Mouse (Mus musculus): ENCODE results near the gene Armc2. TPM values are rescaled to one million over a fixed set of nuclear protein-coding genes. Genes with fewer than 3 reads are reported as not detected.

The Armc2 gene
- total RNA-seq (2014; rRNA removed) (6.3 and 8.7 TPM in 2 replicates), polyA plus RNA-seq (2015; fragmentation: Nextera tagmentation; extraction: Ambion mirVana) (11.4 and 13.6 TPM in 2 replicates)

GRCm38 (mm10) chr10:42018016-42018949, at the start of gene Armc2:
Armc2 (minus strand) TSS chr10:42018442.
- TF ChIP-seq CTCF (IDR thresholded peaks at IDR 0.05) = no peak
- H3K9ac ChIP-seq (replicated peaks; ENCODE audit: low read length, poor library complexity, severe bottlenecking) = peak within 1 kb of the TSS; percentile 67
- H3K4me3 ChIP-seq (ENCODE audit: low read depth, low read length) = peak within 1 kb of the TSS; percentile 71
- H3K9me3 ChIP-seq (ENCODE audit: low read length) = no peaks in the 10 kb centered on the region
- peak; percentile 81 for DNase-seq (ENCODE audit: low spot score)
- H3K27ac ChIP-seq (ENCODE audit: low read depth, low read length) = peak within 1 kb of the TSS; percentile 68
- H3K36me3 ChIP-seq (ENCODE audit: insufficient read depth, low read length) = no peaks in the 10 kb centered on the region
- H3K4me2 ChIP-seq (ENCODE audit: low read depth, low read length, poor library complexity, severe bottlenecking) = peak within 1 kb of the TSS; percentile 72
- H3K4me1 ChIP-seq (ENCODE audit: insufficient read depth, low read length) = no peaks in the 10 kb centered on the region
- H3K27me3 ChIP-seq (ENCODE audit: insufficient read depth, low read length) = no peaks in the 10 kb centered on the region
- peak; percentile 97 for ATAC-seq (ENCODE audit: low FRiP score)
- 2% methylated on average over 53 of the region's 58 CpGs for WGBS

- Histone ChIP-seq H3K9me3 (ENCODE audit: low read length) (no peaks in the 10 kb centered on the region), H3K27ac (ENCODE audit: low read depth, low read length) (no peak overlapping the region), H3K36me3 (ENCODE audit: insufficient read depth, low read length) (no peaks in the 10 kb centered on the region), H3K27me3 (ENCODE audit: insufficient read depth, low read length) (no peaks in the 10 kb centered on the region; the same call in 1 of the 2 replicates), H3K4me1 (ENCODE audit: insufficient read depth, low read length) (no peaks in the 10 kb centered on the region), H3K4me2 (ENCODE audit: low read depth, low read length, poor library complexity, severe bottlenecking) (no peak overlapping the region), H3K4me3 (ENCODE audit: low read depth, low read length) (no peak overlapping the region), H3K9ac (replicated peaks; ENCODE audit: low read length, poor library complexity, severe bottlenecking) (no peak overlapping the region)
- no peak for TF ChIP-seq CTCF (IDR thresholded peaks at IDR 0.05)
- ATAC-seq (ENCODE audit: low FRiP score) = no peak
- 44% methylated on average over 5 of the region's 5 CpGs for WGBS
- no peak for DNase-seq (ENCODE audit: low spot score)
Observed at GRCm38 (mm10) chr10:42064446-42064845, 46.2 kb upstream of the Armc2 start.

GRCm38 (mm10) chr10:42059522-42059921, 41.3 kb upstream of the Armc2 start:
- TF ChIP-seq CTCF (IDR thresholded peaks at IDR 0.05) = no peak
- Histone ChIP-seq H3K4me1 (ENCODE audit: insufficient read depth, low read length) (no peaks in the 10 kb centered on the region), H3K27ac (ENCODE audit: low read depth, low read length) (no peak overlapping the region), H3K9ac (replicated peaks; ENCODE audit: low read length, poor library complexity, severe bottlenecking) (no peak overlapping the region), H3K4me3 (ENCODE audit: low read depth, low read length) (no peak overlapping the region), H3K4me2 (ENCODE audit: low read depth, low read length, poor library complexity, severe bottlenecking) (no peak overlapping the region), H3K36me3 (ENCODE audit: insufficient read depth, low read length) (no peaks in the 10 kb centered on the region), H3K27me3 (ENCODE audit: insufficient read depth, low read length) (no peaks in the 10 kb centered on the region), H3K9me3 (ENCODE audit: low read length) (no peaks in the 10 kb centered on the region)
- no peak for ATAC-seq (ENCODE audit: low FRiP score)
- 98% methylated on average over 8 of the region's 8 CpGs for WGBS
- DNase-seq (ENCODE audit: low spot score) = no peak

GRCm38 (mm10) chr10:42057746-42058145, 39.5 kb upstream of the Armc2 start:
- 74% methylated on average over 12 of the region's 12 CpGs for WGBS
- H3K9ac ChIP-seq (replicated peaks; ENCODE audit: low read length, poor library complexity, severe bottlenecking) = no peak overlapping the region
- H3K36me3 ChIP-seq (ENCODE audit: insufficient read depth, low read length) = no peaks in the 10 kb centered on the region
- H3K4me2 ChIP-seq (ENCODE audit: low read depth, low read length, poor library complexity, severe bottlenecking) = no peak overlapping the region
- H3K9me3 ChIP-seq (ENCODE audit: low read length) = no peaks in the 10 kb centered on the region
- H3K27me3 ChIP-seq (ENCODE audit: insufficient read depth, low read length) = no peaks in the 10 kb centered on the region
- no peak for TF ChIP-seq CTCF (IDR thresholded peaks at IDR 0.05)
- no peaks in the 10 kb centered on the region for H3K4me1 ChIP-seq (ENCODE audit: insufficient read depth, low read length)
- H3K4me3 ChIP-seq (ENCODE audit: low read depth, low read length) = no peak overlapping the region
- ATAC-seq (ENCODE audit: low FRiP score) (no peak), DNase-seq (ENCODE audit: low spot score) (no peak)
- no peak overlapping the region for H3K27ac ChIP-seq (ENCODE audit: low read depth, low read length)

- TF ChIP-seq CTCF (IDR thresholded peaks at IDR 0.05) = no peak
Observed at GRCm38 (mm10) chr10:42057231-42057601, 39.0 kb upstream of the Armc2 start.

More at GRCm38 (mm10) chr10:42057231-42057601, 39.0 kb upstream of the Armc2 start:
- no peaks in the 10 kb centered on the region for H3K4me1 ChIP-seq (ENCODE audit: insufficient read depth, low read length)
- ATAC-seq (ENCODE audit: low FRiP score) = no peak
- no peaks in the 10 kb centered on the region for H3K9me3 ChIP-seq (ENCODE audit: low read length)
- H3K9ac ChIP-seq (replicated peaks; ENCODE audit: low read length, poor library complexity, severe bottlenecking) = no peak overlapping the region
- H3K27ac ChIP-seq (ENCODE audit: low read depth, low read length) = no peak overlapping the region
- no peaks in the 10 kb centered on the region for H3K36me3 ChIP-seq (ENCODE audit: insufficient read depth, low read length)
- H3K27me3 ChIP-seq (ENCODE audit: insufficient read depth, low read length) = no peaks in the 10 kb centered on the region
- 67% methylated on average over 11 of the region's 11 CpGs for WGBS
- no peak overlapping the region for H3K4me3 ChIP-seq (ENCODE audit: low read depth, low read length)
- no peak overlapping the region for H3K4me2 ChIP-seq (ENCODE audit: low read depth, low read length, poor library complexity, severe bottlenecking)
- DNase-seq (ENCODE audit: low spot score) = no peak
